Mouse (Mus musculus) layer of hippocampus, adult 18-20 months (tissue): ENCODE data around the gene Olfr248. TPM values are rescaled to one million over a fixed set of nuclear protein-coding genes. Genes with fewer than 3 reads are reported as not detected.
"Not testable (repeated sequence)": the region's sequence is repeated elsewhere in the genome, so short reads cannot be mapped to it uniquely, and the experiment has no call there.

ENCODE experiments used
- DNase-seq, 2 experiments: peaks; one replicate each; pipeline ENCODE4 v3.0.0; 2022; ENCODE audit warnings: low spot score in 2 of 2
- long read RNA-seq: library from polyadenylated mRNA; stranded (forward); transcript quantifications from one replicate; pipeline ENCODE4 v2.0.0, GENCODE M21; 2021
- total RNA-seq, 2 experiments: library from RNA; stranded (reverse); gene quantifications; 2 replicates each; pipeline ENCODE4 v1.2.3; 2021

Gene Olfr248
- total RNA-seq: not detected
- long read RNA-seq: 0 reads

DNA sequence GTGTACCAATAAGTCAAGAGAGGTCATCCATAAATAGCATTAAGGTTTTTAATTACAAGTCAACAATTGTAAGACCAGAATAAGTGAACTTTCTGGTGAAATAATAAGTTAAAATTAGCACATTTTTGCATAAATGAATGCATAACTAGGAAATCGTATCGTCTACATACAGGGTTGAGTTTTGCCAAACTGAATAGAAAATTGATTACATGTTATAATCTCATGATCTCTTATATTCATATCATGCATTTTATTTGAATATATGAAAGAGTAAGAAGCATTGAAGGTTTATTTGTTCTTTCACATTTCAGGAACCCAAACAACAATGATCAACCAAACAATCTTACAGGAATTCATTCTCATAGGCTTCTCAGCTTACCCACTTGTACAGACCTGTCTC, at the start of gene Olfr248:
Gene Olfr248 (plus strand): TSS at position 301 of the 400 bp plus-strand sequence.
- no peak for DNase-seq

DNA sequence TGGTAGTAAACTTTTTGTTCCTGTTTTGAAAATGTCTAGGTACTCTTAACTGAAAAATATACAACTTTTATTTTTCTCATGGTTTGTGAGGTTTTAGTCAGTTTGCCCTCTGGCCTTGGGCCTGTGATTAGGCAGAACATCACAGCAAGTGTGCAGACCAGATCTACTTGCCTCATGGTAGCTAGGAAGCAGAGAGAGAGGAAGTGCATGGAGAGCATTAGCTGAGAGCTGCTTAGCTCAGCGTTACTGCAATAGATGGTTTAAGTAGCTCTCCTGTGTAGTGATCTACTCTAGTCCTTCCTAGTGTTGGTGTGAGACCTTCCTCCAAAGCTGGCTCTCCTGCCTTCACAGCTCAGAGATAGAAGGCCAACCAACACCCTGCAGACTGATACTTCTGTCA, 37.2 kb upstream of the Olfr248 start:
- not testable (repeated sequence) for DNase-seq

DNA sequence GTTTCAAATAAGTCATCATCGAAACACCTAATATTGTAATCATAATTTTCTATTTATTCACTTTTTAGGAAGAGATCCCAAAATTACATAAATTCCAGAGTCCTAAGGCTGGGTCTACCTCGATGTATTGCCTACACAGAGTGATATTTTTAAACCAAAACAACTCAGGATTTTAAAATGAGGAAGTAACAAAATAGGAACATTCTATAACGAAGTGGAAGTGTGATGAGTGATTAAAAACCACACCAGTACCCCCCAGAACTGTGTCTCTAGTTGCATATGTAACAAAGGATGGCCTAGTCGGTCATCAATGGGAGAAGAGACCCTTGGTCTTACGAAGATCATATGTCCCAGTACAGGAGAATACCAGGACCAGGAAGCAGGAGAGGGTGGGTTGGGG, 36.2 kb upstream of the Olfr248 start:
- no peak for DNase-seq

DNA sequence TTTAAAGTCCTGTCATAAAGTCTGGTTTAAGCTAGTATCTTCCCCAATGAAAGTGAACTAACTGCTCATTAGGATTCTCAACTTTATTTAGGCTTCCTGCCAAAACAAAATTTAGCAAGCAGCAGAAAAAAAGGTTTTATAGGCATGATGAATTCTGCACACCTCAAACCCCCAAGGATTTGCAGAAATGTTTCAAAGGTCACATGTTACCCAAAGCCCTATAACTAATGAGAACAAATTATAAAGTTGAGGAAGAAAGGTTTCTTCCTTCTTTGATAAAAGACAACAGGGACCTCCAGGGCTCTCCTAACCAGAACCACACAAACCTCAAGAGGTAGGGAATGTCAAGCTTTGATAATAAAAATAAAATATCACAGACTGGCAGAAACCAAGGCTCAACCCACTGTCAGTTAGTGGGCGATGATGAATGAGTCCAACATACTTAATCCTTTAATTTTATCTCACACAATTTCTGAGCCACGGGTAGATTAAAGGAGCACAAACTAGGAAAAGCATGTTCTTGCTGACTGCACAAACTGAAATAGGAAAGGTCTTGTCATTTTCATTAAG, 25.9 kb upstream of the Olfr248 start, which contains the start of gene Olfr417:
Gene Olfr417 (plus strand): TSS at position 241 of the 570 bp plus-strand sequence.
- DNase-seq: no peak

DNA sequence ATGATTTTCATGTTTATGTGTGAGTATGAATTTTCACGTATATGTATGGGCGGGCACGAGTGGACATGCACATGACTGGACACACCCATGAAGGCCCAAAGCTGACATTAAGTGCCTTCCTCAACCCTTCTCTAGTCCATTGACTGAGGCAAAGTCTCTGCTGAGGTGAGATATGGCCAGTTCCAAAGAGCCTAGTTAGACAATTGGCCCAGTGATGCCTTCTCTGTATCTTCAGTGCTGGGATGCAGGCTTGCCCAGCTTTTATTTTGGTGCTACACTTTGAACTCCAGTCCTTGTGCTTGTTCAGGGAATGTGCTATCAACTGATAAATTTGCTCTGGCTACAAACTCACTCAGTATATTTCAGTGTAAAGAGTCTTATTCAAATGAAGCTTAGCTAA, 17.0 kb upstream of the Olfr248 start:
- no peak for DNase-seq

DNA sequence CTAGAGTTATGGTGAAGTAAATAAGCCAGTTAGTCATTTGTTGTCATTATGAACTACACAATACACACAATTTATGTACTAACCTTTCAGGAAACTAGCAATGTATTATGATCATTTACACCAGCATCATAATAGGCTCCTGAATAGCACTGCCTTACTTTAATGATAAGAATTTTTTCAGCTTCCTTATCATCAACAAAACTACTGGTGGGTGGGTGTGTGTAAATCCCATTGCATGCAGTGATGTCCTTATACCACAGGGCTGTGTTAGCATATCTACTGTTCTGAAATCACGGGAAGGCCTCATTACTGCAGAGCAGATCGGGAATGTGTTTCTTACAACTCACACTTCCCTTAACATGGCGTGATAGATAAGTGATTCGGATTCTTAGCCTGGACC, 32.1 kb downstream of the Olfr248 start:
- no peak for DNase-seq

DNA sequence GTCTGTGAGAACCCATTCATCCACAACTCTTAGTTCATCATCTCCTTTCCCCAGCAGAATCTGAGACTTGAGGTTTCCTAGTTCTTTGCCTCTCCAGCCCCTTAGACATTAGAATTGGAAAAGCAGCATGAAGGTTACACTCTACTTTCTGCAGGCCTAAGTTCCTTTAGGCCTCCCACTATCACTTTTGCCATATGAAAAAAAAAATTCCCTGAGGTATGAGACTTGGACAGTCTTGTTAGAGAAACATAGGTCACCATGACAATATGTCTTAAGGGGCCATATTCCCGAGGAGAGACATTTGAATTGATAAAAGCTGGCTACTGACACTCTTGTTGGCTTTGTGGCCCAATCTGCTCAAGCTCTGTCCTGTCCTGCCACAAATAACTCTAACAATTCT, 32.9 kb downstream of the Olfr248 start, which contains the start of gene Olfr414:
Gene Olfr414 (plus strand): TSS at position 301 of the 400 bp plus-strand sequence.
- no peak for DNase-seq

DNA sequence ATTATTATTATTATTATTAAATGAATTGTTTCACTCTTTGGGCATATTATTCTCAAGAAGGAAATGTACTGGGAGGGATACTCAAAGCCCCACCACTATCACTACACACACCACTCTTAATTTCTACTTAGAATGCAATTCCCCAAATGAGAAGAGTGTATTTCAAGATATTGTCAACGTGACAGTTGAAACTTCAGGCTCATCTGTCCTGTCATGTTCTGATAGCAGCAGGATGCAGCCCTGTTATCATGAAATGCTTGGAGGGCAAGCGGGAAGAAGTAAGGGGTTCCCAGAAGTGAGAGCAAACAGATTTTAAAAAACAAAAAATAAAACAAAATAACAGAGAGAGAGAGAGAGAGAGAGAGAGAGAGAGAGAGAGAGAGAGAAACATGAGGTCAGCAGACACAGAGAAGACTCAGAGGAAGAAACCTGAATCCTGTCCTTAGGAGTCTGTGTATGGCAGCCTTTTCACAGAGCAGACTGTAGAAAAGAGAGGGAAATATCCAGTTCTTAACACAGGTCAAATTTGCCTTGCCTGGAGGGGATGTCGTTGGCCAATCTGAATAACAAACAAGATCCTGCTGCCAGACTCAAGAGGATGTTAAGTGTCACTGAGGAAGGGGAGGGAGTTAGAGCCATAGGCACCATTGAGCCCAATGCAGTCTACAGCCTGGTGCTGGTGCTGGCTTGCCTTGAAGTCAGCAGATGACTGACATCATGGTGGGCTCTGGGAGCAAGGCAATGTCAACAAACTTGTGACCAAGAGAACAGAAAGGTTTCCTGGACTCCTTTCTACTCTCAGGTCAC, 35.5 kb downstream of the Olfr248 start:
- DNase-seq: no peak

DNA sequence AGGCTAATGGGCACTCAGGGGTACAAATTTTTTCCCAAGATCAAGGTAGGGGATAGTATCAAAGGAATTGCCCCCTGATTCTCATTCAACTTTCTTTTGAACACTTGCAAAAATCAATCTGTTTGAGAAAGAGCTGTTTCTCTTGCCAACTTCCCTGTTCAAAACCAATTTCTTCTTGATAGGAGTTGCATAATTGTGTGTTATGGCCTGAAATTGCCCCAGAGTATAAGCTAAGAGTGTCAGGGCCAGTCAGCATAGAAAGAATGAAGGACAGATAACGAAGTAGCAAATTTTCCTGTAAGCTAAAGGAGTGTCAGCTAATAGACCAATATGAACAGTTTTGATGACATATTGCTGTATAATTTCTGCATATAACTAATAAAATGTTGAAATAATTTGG, 36.6 kb downstream of the Olfr248 start:
- DNase-seq: no peak

DNA sequence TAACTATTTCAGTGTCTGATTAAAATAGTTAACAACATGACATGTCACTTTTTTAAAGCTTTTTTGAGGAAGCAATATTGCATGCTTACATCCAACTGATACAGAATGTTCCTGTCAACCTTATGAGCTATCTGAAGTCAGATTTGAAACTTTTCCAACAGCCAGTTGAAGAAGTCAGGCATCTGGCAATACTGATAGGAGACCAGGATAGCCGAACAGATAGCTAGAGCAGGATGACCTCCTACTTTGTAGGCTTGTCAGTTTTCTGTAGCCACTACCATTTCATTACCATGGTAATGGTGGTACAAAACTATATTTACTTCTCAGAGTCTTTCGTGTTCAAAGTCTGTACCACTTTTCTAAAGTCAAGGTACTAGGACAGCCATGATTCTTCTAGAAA, 37.6 kb downstream of the Olfr248 start:
- DNase-seq: no peak

DNA sequence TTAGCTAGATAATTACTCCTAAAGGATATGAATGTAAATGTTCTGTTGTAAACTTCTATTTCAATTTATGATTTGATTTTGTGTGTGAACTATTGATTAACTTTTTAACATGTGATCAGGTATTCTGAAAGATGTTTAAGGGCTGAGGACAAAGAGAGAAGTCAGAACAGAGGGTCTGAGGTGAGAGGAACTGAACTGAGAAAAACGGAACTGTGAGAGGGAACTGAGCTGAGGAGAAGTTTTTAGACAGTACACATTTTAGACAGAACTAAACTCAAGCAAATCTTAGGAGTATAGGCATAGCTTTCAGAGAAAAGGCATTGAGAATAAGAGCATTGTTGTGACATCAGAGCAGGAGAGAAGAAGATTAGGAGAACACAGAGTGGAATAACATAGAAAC, 43.3 kb downstream of the Olfr248 start:
- DNase-seq: no peak

Other genes with a start within 250 kb of the Olfr248 start
- not detected for gene Olfr420, start 235.4 kb upstream of the Olfr248 start, total RNA-seq
- gene Spta1, start 218.3 kb upstream of the Olfr248 start, total RNA-seq: under 1 TPM; 0.05 TPM
- gene Olfr419, start 139.0 kb upstream of the Olfr248 start, total RNA-seq: not detected
- gene Mptx1, start 60.5 kb upstream of the Olfr248 start, total RNA-seq: not detected
- gene Olfr417, start 25.9 kb upstream of the Olfr248 start, total RNA-seq: not detected
- gene Olfr414, start 33.0 kb downstream of the Olfr248 start, total RNA-seq: not detected
- gene Olfr220, start 51.0 kb downstream of the Olfr248 start, total RNA-seq: not detected
- 10 to 100 TPM; 69.2 to 71.0 TPM for gene Fmn2, start 110.8 kb downstream of the Olfr248 start, total RNA-seq